Mouse (Mus musculus) layer of hippocampus, adult 2 months (tissue): ENCODE results near the gene Adprhl2. TPM values are rescaled to one million over a fixed set of nuclear protein-coding genes. Genes with fewer than 3 reads are reported as not detected.

Experiments used
- DNase-seq, 2 experiments: peaks; one replicate each; pipeline ENCODE4 v3.0.0; 2022; ENCODE audit warnings: low spot score in 2 of 2
- H3K27ac ChIP-seq: fragments of 200-600 bp; 2 replicates; pipeline ENCODE4 v1.8.1; 2022
- H3K4me3 ChIP-seq: fragments of 200-600 bp; 2 replicates; pipeline ENCODE4 v1.8.1; 2022; ENCODE audit warnings: mild to moderate bottlenecking
- CTCF ChIP-seq: fragments of 200-600 bp; conservative IDR thresholded peaks from 2 replicates; pipeline ENCODE4 v1.8.1; 2022; ENCODE audit warnings: antibody characterized with exemption, mild to moderate bottlenecking, moderate library complexity
- total RNA-seq, 2 experiments: library from RNA; stranded (reverse); gene quantifications; 2 replicates each; pipeline ENCODE4 v1.2.3; 2021

Gene Adprhl2
- total RNA-seq, 2 experiments from 2014 or later, result 32.2 to 33.0 TPM

DNA sequence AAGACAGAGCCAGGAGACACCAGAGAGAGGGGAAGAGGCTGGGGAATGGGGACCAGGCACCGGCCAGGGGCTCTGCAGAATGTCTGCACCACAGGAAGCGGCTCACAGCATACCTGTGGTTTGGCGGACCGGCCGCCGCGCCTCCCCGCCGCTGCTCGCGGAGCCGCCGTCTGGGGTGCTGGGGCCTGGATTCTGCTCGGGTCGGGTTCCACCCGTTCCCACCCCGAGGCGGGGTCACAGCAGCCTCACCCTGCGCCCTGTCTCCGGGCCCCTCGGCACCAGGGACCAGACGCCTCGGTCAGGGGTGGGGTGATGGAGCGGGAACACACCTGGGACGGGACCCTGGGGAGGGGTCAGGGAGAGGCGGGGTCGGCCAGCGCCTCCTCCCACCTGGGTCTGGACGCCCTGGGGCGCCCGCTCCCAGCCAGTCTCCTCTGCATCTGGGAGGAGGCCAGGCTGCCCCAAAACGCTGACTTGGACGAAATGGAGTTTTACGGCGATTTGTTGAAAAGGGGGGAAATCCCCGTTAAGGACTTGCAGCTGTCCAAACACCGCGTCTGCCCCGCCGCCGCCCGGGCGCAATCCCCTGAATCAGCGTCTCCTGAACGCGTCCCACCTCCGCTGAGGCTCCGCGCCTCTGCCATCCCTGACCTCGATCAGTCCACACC, 20.5 kb downstream of the Adprhl2 start:
- no peak for DNase-seq
- Histone ChIP-seq H3K4me3 (peak overlapping the region; percentile 23), H3K27ac (no peak overlapping the region)
- no peak for TF ChIP-seq CTCF

DNA sequence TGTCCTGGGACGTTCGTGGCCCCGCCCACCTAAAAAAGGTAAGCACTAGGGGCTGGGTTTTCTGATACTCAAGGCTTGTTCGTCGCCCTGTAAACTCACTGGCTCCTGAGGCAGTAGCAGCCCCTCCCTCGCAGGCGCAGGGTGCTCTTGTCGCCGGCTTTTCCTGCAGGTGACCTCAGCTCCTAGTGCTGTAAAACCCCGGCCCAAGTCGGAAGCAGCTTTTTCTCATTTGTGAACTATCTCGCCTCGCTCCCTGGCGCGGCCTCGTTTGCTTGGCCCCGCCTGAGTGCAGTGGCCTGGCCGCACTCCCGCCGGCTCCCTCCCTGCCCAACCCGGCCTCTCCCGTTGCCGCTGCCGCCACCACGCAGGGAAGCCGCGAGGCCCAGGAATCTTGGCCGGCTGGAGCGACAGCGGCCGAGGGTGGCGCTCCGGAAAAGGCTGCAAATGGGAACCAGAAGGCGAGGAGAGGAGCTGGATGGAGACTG, 24.8 kb downstream of the Adprhl2 start:
- TF ChIP-seq CTCF, result peak; percentile 20; the same call in 1 of the 2 replicates
- peak in 1 of 2 experiments; percentile 36 for DNase-seq
- Histone ChIP-seq H3K4me3 (peak overlapping the region; percentile 48), H3K27ac (peak overlapping the region; percentile 53; the same call in 1 of the 2 replicates)

DNA sequence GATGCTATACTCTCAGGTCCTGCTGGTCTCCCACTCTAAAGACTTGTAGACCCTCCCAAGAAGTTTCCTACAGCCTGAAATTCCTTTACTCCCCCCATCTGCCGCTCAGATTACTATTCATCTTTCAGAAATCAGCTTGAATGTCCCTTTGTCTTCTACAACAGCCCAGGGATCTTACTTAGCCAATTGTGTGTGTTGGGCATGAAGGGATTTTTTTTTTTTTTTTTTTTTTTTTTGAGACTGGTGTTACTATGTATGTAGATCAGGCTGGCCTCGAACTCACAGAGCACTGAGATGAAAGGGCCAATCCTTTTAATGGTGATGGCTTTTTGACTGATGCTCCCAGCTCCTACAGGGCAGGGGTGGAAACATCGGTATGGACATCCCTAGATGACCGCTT, 25.6 kb downstream of the Adprhl2 start:
- H3K4me3 ChIP-seq, result no peak overlapping the region
- no peak for TF ChIP-seq CTCF
- H3K27ac ChIP-seq, result no peak overlapping the region
- no peak for DNase-seq

DNA sequence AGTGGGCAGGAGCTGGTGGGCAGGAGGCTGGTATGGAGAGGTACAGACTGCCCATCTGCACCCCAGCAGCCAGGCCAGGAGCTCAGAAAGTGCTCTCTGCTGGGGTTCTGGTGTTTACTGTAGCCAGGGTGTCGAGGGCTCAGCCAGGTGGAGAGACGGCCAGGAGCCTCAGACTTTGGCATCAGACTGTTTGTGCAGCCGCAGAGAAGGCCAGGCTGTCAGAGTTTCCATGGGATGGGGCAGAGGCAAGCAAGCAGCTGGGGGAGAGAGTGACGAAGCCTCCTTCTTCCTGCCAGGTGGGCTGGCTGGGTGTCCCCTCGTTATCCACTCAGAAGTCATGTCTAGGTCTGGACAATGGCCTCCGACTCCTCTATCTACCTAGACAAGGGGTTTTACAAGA, 26.4 kb downstream of the Adprhl2 start:
- TF ChIP-seq CTCF, result no peak
- DNase-seq, result no peak
- H3K4me3 ChIP-seq, result no peak overlapping the region
- H3K27ac ChIP-seq, result no peak overlapping the region

DNA sequence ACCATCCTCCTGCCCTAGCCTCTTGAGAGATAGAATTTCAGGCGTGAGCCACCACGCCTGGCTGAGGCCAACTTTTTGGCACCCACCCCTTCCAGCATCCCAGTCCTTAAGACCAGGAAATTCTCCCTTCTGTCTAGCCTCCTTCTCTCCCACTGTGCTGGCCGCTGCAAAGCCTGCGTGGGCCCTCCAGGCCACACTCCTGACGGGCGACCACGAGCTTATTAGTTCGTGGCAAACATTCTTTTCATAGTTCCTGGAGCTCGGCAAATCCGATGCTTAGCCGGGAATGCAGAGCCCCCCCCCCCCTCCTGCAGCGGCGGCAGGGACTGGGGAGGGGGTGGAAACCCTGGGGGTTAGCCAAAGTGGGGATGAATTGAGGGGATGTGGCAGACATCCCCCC, 30.3 kb downstream of the Adprhl2 start:
- TF ChIP-seq CTCF, result no peak
- no peak overlapping the region for H3K27ac ChIP-seq
- no peak overlapping the region for H3K4me3 ChIP-seq
- DNase-seq, result no peak

DNA sequence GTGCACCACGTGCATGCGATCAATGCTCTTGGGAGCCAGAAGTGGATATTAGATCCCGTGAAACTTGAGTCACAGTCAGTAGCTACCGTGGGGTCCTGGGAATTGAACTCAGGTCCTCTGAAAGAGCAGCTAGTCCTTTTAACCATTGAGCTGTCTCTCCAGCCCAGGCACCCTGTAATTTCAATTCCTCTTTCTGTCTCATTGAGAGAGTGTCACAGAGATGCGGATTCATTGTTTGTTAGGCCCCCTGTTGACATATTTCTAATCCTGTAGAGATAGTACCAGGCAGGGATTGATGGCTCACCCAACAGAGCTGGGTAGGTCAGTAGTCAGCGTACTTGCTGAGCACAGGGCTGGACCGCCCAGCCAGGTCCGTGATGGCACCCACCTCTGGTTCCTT, 31.2 kb downstream of the Adprhl2 start:
- no peak for TF ChIP-seq CTCF
- no peak overlapping the region for H3K27ac ChIP-seq
- no peak for DNase-seq

DNA sequence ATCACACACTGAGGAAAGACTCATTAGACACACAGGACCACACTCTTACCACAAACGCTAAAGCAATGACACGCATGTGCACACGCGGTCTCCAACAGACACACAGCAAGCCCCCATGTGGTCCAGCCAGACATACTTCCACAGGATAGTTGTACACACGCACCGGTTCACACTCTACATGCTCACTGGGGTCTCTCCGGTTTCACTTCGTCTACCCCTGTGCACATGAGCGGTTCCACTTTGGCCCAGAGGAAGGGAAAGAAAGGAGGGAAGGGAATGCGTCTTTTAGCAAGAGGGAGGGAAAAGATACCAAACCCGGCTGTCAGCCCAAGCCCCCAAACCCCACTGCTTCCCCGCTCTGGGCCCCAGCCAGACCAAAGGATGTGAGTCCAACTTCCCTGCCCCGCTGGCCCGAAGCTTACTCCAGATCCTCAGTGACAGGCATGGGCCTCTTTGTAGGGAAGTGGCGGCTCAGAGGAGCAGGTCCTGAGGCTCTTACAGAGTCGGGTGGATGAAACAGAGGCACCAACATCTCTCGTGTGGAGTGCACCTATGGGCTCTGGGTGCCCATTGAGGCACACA, 33.3 kb downstream of the Adprhl2 start:
- no peak for DNase-seq
- TF ChIP-seq CTCF, result no peak
- Histone ChIP-seq H3K4me3 (no peak overlapping the region), H3K27ac (no peak overlapping the region)

More for the DNA sequence above, 31.2 kb downstream of the Adprhl2 start:
- H3K4me3 ChIP-seq, result no peak overlapping the region

DNA sequence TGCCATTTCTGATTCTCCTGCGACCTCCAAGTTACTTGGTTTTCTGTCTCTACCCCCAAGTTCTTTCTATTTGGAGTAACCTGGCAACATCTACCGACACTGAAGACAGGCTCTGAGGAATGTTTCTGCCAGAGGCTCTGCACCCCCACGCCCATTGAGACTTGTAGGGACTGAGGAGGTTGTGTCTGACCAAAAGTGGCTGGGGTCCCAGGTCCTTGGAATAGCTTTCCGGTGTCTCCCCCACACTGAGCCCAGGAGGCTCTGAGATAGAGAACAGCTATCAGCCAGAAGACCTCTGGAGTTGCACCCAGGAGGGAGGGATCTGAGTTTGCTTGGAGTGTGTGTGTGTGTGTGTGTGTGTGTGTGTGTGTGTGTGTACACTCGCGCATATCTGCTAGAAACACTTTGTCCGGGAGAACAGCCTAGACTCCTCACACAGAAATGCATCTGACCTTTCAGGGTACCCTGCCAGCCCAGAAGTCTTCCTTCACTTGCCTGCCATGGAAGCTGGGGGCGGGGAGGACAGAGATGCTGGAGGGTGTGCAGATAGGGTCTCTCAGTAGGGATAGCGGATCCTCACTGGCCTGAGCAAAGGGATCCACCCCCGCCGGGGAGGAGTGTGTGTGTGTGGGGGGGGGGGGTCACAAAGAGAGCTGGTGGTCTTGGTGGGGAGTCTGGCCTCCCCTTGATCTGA, 34.1 kb downstream of the Adprhl2 start:
- Histone ChIP-seq H3K4me3 (no peak overlapping the region), H3K27ac (no peak overlapping the region)
- TF ChIP-seq CTCF, result no peak
- no peak for DNase-seq

DNA sequence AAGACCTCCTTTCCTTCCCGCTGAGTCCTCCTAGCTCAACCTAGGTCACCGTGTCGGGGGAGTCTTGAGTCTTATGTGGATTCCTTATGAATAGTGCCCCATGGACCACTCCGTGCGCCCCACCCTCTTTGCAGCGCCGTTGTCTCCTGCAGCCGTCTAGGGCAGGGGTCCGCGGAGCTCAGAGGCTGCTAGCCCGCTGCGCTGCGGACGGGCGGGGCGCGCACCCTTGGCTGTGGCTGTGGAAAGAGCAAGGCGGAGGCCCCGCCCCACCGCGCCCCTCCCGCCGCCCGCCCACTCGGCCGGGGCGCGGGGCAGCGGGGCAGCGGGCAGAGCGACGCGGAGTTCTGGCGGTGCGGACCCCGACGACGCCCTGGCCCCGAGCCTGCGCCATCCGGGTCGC, 35.0 kb downstream of the Adprhl2 start, which contains the start of gene Col8a2:
Gene Col8a2, plus strand, starts transcription at position 302 of the 400 bp plus-strand sequence.
- Histone ChIP-seq H3K4me3 (no peak within 1 kb of the TSS), H3K27ac (no peak within 1 kb of the TSS)
- no peak for DNase-seq
- no peak for TF ChIP-seq CTCF

DNA sequence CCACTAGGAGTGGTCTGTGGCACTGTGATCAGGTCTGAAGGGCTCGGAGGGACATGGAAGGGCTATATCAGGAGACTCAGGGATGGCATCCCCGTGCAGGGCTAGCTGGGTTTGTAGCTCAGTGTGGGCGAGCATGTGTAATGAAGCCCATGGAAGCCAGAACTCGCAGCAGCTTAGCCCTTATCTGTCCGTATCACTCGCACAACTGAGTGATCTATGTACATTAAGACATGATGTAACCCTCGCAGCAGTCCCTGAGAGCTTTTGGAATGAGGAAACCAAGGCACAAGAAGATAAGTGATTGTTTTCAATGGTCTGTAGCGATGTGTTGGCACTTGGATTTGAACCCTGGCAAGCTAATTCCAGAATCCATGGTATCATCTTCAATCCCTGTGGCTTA, 37.9 kb downstream of the Adprhl2 start:
- H3K4me3 ChIP-seq, result no peak overlapping the region
- no peak for DNase-seq
- no peak overlapping the region for H3K27ac ChIP-seq
- no peak for TF ChIP-seq CTCF

DNA sequence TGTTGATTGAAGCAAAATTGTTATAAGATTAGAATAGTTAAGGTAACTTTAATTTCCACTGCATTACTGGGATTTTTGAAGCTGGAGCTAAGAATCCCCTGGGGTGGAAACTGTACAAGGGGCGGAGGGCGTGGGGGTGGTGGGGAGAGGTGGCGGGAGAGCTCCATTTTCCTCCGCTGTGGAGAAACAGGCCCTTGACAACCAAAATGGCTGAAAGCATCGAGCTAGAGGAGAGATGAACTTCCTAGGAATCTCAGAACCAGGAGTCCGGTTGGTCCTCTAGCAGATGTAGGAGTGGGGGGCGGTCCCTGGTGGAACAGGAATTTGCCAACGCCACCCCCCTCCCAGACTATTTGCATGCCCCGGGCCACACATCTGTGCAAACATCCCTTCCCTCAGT, 39.8 kb downstream of the Adprhl2 start:
- Histone ChIP-seq H3K27ac (no peak overlapping the region), H3K4me3 (no peak overlapping the region)
- no peak for DNase-seq
- no peak for TF ChIP-seq CTCF

DNA sequence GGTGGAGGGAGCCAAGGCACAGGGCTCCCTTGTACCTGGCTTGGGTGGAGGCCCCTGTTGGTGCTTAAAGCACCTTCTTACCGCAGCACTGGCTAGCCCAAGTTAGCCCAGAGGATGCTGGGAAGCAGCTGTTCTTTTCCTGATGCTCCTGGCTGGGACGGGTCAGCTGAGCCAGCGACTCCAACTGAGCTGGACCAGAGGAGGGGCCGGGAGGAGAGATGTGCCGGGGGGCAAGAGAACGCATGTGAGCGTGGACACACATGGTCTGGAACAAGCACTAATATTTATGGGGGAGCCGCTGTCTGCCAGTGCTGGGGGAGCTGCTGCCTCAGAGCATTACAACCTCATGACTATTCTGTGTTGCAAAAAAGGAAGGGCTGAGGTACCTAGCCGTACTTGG, 42.5 kb downstream of the Adprhl2 start:
- H3K4me3 ChIP-seq, result no peak overlapping the region
- no peak overlapping the region for H3K27ac ChIP-seq

DNA sequence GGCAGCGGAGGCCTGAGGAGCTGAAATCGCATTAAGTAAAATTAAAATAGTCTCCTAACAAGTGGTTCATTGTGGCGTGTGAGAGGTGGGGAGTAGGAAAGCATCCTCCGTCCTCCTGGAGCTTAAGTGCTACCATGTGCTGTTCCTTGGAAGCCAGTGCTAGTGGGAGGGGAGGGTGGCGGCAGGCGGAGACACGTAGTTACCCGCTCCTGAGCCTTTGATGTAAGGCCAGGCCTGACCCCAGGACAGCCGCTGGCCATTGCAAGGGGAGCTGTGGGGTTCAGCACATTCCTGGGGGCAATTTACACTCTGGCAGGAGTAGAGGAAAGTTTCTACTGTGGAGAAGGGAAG, 43.0 kb downstream of the Adprhl2 start:
- TF ChIP-seq CTCF, result no peak
- no peak for DNase-seq

More for the DNA sequence above, 42.5 kb downstream of the Adprhl2 start:
- DNase-seq, result no peak
- TF ChIP-seq CTCF, result no peak

More for the DNA sequence above, 43.0 kb downstream of the Adprhl2 start:
- H3K4me3 ChIP-seq, result no peak overlapping the region
- H3K27ac ChIP-seq, result no peak overlapping the region
